Mouse (Mus musculus): ENCODE measurements around the gene Arhgap45.

Arhgap45 gene

DNA sequence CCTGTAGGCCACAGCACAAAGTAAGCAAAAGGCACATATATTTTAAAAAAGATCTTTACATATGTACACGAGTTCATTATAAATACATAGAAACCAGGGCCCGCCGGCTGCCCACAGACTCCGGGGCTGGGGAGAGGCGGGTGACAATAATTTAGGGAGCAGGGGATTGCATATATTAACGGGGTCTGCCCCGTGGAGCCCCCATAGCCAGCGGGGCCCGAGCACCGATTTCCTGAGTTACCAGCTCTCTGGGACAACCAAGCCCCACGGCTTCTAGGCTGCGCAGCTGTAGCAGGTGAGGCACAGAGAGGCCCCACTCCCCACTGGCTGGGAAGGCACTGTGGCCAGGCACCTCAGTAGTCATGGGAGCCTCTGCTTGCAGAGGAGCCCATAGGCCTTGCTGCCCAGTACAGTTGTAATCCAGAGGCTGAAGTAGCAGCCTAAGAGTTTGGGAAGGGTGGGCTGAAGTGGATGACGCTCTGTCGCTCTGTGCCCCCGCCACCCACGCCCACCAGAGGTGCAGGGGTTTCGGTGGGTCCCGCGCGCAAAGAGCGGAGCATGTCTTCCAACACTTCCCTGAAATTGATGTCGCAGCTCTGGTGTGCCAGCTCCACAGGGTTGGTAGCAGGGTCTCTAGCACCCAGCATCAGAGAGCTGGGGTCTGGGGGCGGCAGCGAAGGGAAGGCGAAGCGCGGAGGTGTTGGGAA lies 40.7 kb downstream of the Arhgap45 start:
- no peak for DNase-seq (ENCODE audit: low spot score)

DNA sequence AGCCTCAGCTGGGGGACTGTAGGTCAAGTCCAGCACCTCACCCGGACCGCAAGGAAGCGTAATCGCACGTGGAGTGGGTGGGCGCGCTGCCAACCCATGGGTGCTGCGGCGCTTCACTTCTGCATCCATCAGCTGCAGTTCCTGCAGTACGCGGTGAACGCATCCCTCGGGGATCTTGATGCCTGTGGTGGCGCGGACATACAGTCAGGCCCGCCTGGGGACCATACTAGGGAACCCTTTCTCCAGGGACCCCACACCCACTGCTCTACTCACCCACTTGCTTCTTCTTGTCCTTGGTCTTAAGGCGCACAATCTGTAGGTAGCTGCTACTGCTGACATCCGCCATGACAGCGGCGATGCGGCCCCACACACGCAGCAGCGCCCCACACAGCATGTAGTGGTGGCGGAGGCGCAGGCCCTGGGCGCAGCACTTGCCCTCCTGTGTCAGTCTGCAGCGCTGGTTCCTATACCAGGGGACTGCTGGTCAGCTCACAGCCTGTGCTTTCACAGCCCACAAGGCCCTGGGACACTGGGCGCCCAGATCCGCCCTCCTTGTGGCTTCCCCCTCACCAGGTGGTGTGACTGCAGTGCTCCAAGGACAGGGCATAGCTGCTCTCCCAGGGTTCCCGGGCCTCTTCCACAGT lies 41.4 kb downstream of the Arhgap45 start:
- no peak for DNase-seq (ENCODE audit: low spot score)

DNA sequence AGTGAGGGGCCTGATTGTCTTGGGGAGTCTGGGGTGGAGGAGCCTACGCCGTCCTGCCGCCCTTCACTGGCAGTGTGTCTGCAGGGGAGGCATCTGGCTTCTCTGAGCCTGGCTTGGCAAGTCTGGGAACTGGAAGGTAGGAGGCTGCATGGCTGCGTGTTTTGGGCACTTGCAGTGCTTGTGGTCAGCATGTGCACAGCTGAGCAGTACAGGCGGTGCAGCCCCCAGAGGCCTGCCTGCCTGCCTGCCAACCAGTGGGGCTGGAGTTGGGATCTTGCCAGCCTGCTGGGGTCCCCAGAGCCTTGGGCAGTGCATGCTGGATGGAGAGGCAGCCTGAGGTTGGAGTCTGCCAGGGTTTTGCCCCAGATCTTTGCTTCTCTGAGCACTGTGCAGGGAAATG lies 46.7 kb downstream of the Arhgap45 start:
- DNase-seq (ENCODE audit: low spot score): no peak

DNA sequence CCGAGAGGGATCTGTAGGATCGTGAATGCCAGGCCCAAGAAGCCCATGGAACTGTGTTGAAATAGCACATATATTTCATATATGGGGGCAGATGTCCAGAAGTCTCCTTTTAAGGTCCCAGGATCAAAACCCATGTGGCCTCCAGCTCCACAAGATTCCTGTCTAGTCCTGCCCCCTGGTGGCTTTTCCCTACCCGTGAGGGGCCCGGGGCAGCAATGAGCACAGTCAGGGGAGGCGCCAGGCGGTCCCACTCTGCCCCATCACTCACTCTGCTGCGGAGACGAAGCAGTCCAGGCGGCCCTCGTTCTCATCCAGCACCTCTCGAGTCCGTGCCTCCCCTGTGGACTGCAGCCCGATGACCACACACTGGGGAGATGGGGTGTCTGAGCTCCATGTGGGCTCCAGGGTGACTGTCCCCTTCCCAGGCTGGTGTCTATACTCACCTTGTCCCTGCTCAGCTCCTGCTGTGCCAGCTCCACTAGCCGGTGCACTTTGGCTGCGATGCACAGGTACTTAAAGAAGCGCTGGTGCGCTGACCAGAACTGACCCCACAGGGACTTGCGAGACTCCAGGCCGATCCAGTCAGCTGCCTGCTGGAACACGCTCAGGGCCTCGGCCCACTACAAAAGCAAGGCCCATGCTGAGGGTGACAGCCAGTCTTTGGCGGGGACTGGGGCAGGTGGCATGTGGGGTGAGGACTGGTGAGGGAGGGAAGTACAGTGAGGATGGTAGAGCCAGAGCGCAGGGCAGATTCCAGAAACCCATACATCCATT lies 47.6 kb downstream of the Arhgap45 start:
- no peak for DNase-seq (ENCODE audit: low spot score)

DNA sequence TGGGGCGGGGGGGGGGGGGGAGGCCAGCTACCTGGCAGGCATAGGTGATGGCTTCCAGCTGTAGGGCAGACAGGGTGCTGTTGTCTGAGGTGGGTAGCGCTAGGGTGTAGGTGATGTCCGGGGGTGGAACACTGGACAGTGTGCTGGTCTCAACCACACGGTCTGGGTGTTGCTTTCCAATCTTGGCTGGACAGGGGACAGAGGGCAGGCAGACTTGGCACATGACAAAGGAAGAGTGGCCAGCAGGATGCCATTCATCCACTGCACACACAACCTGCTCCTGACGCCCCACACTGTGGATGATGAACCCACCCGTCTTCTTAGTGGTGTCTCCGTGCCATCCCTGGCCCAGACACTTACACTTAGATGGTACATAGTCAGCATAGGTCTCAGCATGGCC lies 52.8 kb downstream of the Arhgap45 start:
- DNase-seq (ENCODE audit: low spot score): no peak

DNA sequence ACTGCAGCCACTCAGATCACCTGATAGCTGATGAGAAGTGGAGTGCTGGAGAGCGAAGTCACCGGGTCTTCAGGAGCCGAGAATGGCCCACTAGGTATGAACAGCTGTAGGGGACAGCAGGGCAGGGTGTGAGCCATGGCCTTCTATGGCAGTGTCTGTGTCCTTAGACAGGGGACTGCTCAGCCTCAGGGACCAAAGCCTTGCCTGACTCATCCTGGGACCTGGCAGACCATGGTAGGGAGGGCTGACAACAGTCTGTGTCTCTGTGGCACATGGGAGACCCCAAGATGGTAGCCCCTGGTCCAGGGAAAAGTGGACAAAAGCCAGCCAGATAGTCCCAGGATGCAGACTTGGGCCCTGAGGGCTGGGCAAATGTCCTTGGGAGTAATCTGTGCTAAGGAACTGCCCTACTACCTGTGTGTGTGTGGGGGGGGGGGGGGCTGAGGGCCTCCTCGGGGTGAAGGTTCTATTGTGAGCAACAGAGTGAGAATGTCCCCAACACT lies 53.5 kb downstream of the Arhgap45 start:
- no peak for DNase-seq (ENCODE audit: low spot score)

DNA sequence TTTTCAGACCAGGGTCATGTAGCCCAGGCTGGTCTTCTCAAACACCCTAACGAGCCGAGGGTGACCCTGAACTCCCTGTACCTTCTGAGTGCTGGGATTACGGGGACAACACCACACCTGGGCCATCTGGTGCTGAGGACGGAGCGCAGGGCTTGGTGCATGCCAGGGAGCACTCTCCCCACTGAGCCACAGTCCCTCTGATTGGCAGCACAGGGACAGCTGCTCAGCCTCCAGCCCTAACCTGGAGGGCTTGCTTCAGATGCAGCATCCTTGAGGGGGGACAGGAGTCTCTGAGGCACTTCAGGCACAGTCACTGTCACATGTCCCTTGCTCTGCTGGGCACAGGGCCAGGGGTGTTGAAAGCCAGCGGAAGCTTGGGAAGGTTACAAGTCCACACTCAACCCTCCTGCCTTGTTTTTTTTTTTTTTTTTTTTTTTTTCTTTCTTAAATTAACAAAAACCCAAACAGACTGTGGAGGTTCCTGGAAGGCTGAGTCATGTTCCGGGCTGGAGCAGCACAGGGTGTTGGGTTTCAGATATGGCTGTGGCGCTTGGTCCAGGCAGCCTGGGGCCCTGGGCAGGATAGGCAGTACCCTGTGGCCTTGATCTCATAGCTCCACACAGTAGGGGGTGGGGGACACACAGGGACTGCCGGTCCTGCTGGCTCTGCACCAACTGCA lies 54.5 kb downstream of the Arhgap45 start:
- DNase-seq (ENCODE audit: low spot score): peak; percentile 52

DNA sequence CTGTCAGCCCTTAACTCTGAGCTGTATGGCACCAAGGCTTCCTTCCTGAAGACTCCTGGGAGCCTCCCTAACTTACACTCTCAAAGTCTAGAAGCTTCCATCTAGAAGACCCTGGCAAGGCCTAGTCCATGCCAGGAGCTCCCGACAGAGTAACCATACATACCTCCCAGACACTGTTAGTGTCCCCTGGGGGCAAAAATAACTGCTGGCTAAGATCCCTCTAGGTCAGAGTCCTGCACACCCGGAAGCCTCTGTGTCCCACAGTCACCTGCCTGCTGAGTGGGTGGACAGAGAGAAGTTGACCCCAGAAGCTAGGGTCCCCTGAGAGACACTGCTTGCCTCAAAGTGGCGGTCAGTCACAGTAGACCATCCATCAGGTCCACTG lies 55.1 kb downstream of the Arhgap45 start:
- no peak for DNase-seq (ENCODE audit: low spot score)

DNA sequence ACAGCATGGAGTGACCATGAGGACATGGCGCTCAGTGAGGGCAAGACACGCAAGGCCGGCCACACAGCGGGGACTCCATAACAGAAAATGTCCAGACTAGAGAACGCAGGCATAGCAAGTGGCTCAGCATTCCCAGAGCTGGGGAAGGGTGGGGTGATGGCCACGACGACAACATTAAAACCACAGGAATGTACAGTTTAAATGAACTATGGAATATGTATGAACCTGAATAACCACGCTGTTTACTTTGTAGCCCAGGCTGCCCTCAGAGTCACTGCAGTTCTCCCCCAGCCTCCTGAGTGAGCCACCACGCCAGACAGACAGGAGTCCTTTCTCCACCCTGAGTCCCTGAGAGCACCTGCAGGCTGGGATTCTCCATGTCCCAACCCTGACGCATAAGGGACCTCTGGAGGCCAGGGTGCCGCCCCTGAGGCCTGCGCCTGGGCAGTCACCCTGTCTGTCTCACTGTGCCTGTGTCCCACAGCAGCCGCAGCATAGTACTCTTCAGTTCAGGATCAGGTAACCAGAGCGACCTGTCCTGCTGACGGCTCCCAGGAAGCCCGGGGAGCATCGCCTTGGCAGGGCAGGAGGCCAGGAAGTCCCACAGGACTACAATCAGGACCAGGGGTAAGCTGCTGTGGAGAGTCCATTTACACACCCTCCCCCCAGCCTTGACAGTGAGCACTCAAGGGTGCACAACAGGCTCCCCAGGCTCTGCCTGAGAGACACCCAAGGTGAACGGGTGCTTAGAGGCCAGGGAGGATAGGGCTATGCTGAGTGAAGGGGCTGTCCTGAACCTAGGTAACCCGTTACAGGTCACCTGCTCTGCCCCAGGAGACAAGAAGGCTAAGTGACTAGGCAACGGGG lies 56.4 kb downstream of the Arhgap45 start:
- no peak for DNase-seq (ENCODE audit: low spot score)

DNA sequence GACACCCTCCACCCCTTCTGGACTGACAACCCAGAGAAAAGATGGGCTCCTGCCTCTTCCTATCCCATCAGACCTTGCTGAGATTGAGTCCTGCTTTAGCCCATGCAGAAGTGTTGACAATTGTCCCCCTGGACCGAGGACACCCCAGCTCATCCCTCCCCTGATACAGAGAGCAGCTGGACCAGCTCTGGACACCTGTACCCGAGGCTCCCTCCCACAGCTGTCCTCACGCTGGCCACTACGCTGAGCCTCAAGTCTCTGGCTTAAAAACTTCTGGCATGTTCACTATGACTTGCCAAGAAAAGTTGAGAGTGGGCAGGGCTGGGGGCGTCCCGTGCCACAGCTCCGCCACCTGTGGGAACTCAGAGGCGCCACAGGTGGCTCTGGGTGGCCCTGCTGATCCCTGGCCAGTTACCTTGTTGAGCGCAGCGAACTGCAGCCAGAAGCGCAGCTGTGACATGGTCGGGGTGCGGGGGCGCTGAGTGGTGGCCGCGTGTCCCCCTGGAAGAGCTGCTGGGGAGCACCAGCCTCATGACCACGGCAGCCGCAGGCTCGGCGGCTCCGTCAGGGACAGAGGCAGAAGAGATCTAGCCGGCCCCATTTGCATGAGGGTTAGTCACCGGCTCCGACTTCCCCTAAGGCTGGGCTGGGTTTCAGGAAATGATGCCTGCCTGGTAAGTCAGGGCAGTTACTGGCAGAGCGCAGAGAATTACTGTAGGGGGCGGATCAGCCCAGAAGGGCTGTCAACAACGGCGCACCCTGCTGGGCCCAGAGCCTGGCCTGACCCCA lies 58.6 kb downstream of the Arhgap45 start:
- DNase-seq (ENCODE audit: low spot score): no peak

DNA sequence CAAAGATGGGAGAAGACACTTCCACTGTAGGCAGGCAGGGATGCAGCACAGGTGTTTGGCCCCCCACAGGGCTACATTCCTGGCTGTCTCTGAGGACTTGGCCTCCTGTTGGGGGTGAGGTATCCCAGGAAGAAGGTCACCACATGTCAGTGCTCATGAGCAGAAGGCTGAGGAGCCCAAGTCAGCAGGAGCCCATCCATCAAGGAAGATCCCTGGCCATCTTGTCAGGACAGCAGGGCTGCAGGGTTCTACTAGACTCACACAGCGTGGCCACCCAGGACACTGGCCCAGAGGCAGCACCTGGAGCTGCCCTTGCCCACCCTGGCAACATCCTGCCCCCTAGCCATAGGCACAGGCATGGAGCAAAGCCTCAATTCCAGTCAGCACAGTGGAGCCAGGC lies 59.5 kb downstream of the Arhgap45 start:
- no peak for DNase-seq (ENCODE audit: low spot score)

DNA sequence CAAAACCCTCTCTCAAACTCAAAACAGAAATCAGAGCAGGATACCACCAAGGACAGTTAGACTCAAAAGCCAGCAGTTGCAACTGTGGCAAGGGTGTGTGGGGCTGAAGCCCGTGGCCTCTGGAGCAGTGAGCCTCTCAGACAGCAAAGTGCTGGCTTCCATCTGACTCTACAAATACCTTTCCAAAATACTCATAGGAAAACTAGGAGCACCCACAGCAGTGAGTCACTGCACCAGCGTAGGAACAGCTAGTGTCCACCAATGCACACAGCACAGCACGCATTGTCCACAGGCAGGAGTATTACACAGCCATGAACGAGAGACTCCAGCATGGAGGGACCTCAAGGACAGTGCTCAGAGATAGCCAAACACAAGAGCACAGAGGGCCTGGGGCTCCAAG lies 59.9 kb downstream of the Arhgap45 start:
- no peak for DNase-seq (ENCODE audit: low spot score)

DNA sequence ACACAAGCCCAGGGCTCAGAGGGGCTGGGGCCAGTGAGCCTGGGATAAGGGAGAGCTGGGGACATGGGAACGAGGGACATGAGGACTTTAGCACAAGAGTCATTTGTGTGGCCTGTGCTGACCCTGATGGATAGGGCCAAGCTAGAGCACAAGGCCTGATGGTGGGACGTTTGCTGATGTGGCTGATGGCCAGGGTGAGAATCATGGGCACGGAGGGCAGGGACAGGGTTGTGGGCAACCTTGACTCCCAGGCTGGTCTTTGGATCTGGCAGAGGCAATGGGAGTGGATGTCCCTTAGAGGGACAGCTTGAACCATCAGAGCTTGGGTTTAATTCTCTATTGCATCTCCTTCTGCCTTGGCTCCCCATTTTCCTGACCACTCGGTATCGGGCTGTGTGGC lies 60.9 kb downstream of the Arhgap45 start:
- no peak for DNase-seq (ENCODE audit: low spot score)

DNA sequence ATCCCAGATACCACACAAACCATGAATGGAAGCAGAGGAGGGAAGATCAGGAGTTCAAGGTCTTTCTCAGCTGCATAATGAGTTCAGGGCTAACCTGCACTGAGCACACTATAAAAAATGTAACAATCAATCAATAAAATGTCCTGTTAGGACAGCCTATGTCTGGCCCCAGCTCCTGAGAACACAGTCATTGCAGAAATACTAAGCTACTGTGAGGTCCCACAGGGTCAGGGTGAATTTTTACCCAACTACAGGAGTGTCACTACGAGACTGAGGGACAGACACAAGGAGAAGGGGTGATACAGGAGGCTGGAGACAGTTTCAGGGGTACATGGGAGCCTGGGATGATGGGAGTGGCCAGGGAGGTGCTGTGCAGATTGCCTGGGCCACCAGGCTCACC lies 61.9 kb downstream of the Arhgap45 start:
- DNase-seq (ENCODE audit: low spot score): no peak

DNA sequence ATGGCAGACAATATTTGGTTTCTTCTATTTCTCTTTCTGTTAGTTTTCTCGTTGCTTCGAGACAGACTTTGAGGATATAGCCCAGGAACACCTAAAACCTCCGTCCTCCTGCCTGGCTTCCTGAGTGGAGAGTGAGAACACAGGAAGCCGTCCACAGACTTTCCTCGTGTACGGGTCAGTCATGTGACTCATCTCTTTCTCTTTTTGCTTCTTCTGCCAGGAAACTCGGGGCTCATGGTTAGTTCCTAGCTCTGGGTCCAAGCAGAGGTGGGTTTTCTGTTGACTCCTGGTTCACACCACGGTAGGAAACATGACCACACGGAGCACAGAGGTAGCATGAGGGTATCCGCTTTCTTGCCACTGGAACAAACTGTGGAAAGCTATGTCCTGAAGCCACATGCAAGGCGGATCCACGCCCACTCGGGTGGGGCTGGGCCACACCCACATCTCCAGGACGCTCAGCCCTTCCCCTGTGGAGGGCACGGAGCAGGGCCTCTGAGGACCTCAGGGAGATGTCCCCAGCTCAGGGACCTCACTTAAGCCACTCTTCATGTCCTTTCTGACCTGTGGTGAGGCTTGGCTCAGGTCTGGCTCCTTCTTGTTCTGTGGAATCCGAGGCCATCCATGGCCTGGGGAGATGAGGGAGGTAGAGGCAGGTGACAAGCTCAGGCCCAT lies 64.1 kb downstream of the Arhgap45 start:
- no peak for DNase-seq (ENCODE audit: low spot score)

Data from left cerebral cortex, adult 11 months (tissue).